In genomic region chr5:65599681-65600080, GRCm38 (mm10) we compare ENCODE assay signal across 18 mouse cellular contexts.
A peak's percentile ranks its signal among the peaks of the same experiment; 100 is the strongest.
DNase-seq lines count a peak whose midpoint lies in the region; ATAC-seq and TF ChIP-seq lines count a peak whose summit lies in the region.
"Had no signal": no experiment of that assay in that cellular context is flagged by ENCODE, and none has a peak within 500 bp of the region (broad histone marks: within the 10 kb centered on the region; RNA-seq: fewer than 3 reads in every experiment).

No protein-coding gene starts in this region.

- H3K9ac ChIP-seq in liver, adult 2 months (ENCODE audit: low read depth, low read length), result no peak overlapping the region
- H3K9ac ChIP-seq in liver, embryonic 11.5 days (ENCODE audit: low read depth, low read length), result no peak overlapping the region

- no peaks in the 10 kb centered on the region for H3K27me3 ChIP-seq in liver, adult 2 months (ENCODE audit: control insufficient read depth, insufficient read depth, low read length)
- H3K27me3 ChIP-seq in liver, embryonic 11.5 days (replicated peaks; ENCODE audit: control insufficient read depth, insufficient read depth, low read length), result no peaks in the 10 kb centered on the region
- H3K27me3 ChIP-seq: CH12.LX, Patski had no signal

- no peak overlapping the region for H3K4me2 ChIP-seq in liver, embryonic 11.5 days

- peak; percentile 90 for DNase-seq in liver, adult 2 months (ENCODE audit: extremely low read depth, low read depth, low spot score)
- DNase-seq in liver, embryonic 11.5 days (ENCODE audit: low spot score), result no peak
- DNase-seq: adrenal gland, adult 2 months; adrenal gland, adult 8-10 months; adrenal gland, postnatal 10 days; adrenal gland, postnatal 14 days; adrenal gland, postnatal 25 days; adrenal gland, postnatal 36 days; B cell, adult 2 months; cerebellum, adult 11 months; cerebellum, adult 11-12 months; cerebellum, adult 18-20 months; cerebellum, adult 2 months had no signal

- no peak overlapping the region for H3K27ac ChIP-seq in liver, adult 2 months (replicated peaks; ENCODE audit: insufficient read depth, low read depth, low read length)
- H3K27ac ChIP-seq in liver, embryonic 11.5 days (ENCODE audit: low read depth, low read length), result no peak overlapping the region

- H3K9me3 ChIP-seq in liver, embryonic 11.5 days (ENCODE audit: control insufficient read depth, low read length), result no peaks in the 10 kb centered on the region
- H3K9me3 ChIP-seq: G1E had no signal

- peaks cover 10% of the 10 kb centered on the region; the same call in 1 of the 2 replicates for H3K4me1 ChIP-seq in liver, adult 2 months (ENCODE audit: control insufficient read depth, insufficient read depth, low read length)
- no peaks in the 10 kb centered on the region for H3K4me1 ChIP-seq in liver, embryonic 11.5 days (replicated peaks; ENCODE audit: control insufficient read depth, insufficient read depth, low read length)

- 25% methylated on average over 7 of the region's 7 CpGs for WGBS in liver, adult 2 months
- 91% methylated on average over 7 of the region's 7 CpGs for WGBS in liver, embryonic 11.5 days

- TF ChIP-seq CTCF in liver, adult 2 months (IDR thresholded peaks at IDR 0.05; ENCODE audit: low read depth, low read length), result no peak

- H3K79me2 ChIP-seq in liver, adult 2 months (ENCODE audit: control insufficient read depth, insufficient read depth, low read length), result peaks cover 8% of the 10 kb centered on the region; the same call in 1 of the 2 replicates

- no peak for TF ChIP-seq POLR2A in liver, adult 2 months (IDR thresholded peaks at IDR 0.05; ENCODE audit: extremely low read depth, insufficient read depth, low read length)

- peaks cover 15% of the 10 kb centered on the region for H3K36me3 ChIP-seq in liver, adult 2 months (ENCODE audit: control insufficient read depth, insufficient read depth, low read length)
- H3K36me3 ChIP-seq in liver, embryonic 11.5 days (ENCODE audit: control insufficient read depth, insufficient read depth, low read length), result peaks cover 7% of the 10 kb centered on the region

- H3K4me3 ChIP-seq in liver, adult 2 months (ENCODE audit: insufficient read depth, low read depth, low read length), result no peak overlapping the region
- no peak overlapping the region for H3K4me3 ChIP-seq in liver, embryonic 11.5 days (ENCODE audit: low read depth, low read length)

- no peak for ATAC-seq in liver, embryonic 11.5 days (replicated peaks; ENCODE audit: low FRiP score)
- ATAC-seq: activated CD4-positive, CD25-positive, alpha-beta regulatory T cell, adult 4 months; CD4-positive, CD25-positive, alpha-beta regulatory T cell, adult 4 months; Patski had no signal
